Mouse (Mus musculus): Measurements from ENCODE around the gene Cnot3. TPM values are rescaled to one million over a fixed set of nuclear protein-coding genes. Genes with fewer than 3 reads are reported as not detected.
A peak's percentile ranks its signal among the peaks of the same experiment; 100 is the strongest.
"Not testable (repeated sequence)": the region's sequence is repeated elsewhere in the genome, so short reads cannot be mapped to it uniquely, and the experiment has no call there.

Cnot3 gene
- total and polyA plus RNA-seq, 3 experiments: 52.6 to 103 (median 61.5) TPM

DNA sequence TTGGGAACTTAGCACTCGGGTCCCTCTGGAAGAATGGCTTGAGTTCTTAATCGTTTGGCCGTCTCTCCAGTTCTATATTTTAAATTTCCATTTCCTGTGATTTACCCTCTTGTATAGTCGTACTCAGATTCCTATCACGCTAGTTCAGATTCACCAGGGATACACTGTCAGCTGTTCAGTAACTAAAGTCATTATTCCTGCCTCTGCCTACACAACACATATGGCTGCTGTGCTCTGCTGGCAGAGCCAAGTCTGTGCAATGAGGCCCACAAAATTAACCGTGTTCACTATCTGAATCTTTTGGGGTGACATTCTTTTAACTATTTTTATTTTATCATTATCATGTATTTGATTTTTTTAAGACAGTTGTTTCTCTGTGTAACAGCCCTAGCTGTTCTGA is 53.4 kb downstream of the Cnot3 start:
- DNase-seq: no peak

DNA sequence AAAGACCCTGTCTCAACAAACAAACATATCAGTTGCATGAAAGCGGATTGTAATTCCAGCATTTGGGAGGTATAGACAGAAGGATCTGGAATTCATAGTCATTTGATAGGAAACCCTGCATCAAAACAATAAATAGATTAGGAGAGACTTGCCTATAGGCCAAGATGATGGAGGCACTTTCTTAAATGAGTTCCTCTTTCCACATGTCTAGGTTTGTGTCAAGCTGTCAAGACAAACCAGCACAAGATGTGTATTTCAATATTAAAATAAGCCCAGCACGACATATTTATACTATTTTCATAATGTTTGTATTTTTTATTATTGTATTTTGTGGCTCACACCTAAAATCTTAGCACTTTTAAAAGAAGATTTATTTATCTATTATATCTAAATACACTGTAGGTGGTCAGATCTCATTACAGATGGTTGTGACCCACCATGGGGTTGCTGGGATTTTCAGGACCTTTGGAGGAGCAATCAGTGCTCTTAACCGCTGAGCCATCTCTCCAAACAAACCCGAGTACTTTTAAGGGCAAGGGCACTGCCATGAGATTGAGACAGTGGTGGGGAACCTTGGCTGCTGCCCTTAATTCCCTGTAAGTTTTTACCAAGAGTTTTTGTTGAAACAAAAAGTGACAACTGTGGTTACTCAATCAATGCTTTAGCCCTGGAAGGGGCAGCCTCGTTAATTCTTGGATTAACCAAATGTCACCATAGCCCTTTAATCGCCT is 58.2 kb downstream of the Cnot3 start:
- no peak for DNase-seq

DNA sequence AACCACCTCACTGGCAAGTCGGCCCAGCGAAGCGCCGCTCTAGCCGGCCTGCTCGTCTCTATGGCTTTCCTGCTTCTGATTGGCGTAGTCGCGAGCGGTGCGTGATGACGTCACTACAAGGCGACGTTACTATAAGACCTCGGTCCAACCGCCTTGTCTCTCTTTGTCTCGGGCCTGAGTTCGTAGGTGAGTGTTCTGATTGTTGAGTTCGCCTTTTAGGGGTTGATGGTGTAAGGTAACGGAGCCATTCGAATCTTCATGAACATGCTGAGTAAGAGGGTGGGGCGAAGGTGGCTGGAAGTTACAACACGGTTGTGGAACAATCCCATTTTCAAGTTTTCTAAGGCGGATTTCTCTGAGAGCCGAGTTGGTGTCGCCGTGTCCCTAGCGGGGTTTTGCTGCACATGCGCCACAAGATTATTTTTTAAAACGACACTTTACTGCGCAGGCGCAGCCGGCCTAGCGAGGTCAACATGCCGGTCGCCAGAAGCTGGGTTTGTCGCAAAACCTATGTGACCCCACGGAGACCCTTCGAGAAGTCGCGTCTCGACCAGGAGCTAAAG is 58.9 kb downstream of the Cnot3 start, which contains the start of gene Rps9:
TSS of gene Rps9 (plus strand) at position 115 of the 563 bp plus-strand sequence.
- peak; percentile 96 for DNase-seq

DNA sequence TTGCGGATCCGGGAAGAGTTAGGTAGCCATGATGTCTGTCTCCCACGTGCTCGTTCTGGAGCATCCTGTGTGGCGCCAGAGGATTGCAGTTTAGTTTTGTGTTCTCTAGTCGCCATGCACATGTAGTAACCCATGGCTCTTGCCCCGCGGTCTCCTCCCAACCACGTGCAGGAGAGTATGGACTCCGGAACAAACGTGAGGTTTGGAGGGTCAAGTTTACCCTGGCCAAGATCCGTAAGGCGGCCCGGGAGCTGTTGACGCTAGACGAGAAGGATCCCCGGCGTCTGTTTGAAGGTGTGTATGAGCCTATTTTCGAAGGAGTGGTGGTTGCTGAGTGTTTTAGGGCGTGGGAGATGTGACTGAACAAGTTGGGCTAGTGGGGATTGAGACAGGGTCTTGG is 59.4 kb downstream of the Cnot3 start:
- no peak for DNase-seq

DNA sequence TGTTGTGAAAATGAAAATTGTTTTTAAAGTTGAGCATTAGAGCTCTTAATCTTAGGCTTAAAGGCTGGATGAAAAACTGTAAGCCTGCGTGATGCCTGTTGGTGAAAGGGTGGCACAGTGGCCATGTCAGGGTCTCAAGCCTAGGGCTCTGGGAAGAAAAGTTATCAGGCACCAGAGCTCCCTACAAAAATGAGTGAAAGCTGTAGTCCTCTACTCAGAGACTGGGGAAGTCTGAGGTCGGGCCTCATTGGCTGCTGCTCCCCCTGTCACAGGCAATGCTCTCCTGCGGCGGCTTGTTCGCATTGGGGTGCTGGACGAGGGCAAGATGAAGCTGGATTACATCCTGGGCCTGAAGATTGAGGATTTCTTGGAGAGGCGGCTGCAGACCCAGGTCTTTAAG is 60.4 kb downstream of the Cnot3 start:
- DNase-seq: peak; percentile 36

DNA sequence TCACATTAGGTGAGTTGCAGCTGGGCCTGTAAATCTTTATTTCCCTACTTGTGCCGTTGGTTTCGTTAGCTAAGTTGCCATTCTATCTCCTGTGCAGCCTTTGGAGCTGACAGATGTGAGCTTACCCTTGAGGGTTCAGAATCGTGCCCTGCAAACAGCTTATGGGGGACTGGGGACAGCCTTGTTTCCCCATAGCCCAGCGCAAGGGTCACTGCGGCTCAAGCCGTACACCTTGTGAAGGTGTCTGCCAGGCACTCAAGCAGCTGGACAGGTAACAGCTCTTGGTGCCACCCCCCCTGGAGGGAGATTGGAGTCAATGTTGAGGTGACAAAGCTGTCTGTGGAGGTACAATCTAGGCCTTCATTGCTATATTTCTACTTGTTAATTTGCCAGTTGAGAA is 60.8 kb downstream of the Cnot3 start:
- DNase-seq: no peak

DNA sequence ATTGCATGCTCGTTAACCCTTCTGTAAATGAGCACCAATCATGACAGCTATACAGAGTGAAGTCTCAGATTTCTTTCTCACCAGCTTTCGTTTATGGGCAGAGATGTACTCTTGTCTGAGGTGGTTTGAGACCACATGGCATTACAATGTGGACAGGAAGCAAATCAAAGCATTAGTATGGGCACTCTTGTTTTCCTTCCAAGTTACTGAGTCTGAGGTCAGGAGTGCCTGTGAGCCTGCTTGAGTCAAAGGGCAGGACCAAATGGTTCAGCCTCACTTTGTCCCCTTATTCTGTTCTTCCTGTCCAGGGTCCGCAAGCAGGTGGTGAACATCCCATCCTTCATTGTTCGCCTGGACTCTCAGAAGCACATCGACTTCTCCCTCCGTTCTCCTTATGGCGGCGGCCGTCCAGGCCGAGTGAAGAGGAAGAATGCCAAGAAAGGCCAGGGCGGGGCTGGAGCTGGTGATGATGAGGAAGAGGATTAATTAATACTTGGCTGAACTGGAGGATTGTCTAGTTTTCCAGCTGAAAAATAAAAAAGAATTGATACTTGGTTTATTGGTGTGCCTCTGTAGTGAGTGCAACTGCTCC is 61.4 kb downstream of the Cnot3 start:
- no peak for DNase-seq

DNA sequence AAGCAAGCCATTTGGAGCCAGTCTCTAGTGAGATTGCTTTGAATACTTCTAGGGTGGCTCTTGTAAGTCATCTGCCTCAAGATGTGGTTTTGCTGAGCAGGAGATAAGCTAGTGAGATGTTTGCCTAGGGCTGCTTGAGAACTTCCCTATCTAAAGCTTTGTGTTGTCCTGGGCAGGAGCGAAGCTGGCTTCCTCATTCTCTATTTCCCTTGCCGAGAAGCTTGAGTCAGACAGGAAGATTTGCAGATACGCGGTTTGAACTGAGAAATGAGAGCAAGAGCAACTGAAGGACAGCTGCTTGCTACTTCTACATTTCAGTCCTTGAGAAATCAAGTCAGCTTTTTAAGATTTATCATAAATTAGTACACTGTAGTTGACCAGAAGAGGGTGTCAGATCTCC is 62.0 kb downstream of the Cnot3 start:
- no peak for DNase-seq

DNA sequence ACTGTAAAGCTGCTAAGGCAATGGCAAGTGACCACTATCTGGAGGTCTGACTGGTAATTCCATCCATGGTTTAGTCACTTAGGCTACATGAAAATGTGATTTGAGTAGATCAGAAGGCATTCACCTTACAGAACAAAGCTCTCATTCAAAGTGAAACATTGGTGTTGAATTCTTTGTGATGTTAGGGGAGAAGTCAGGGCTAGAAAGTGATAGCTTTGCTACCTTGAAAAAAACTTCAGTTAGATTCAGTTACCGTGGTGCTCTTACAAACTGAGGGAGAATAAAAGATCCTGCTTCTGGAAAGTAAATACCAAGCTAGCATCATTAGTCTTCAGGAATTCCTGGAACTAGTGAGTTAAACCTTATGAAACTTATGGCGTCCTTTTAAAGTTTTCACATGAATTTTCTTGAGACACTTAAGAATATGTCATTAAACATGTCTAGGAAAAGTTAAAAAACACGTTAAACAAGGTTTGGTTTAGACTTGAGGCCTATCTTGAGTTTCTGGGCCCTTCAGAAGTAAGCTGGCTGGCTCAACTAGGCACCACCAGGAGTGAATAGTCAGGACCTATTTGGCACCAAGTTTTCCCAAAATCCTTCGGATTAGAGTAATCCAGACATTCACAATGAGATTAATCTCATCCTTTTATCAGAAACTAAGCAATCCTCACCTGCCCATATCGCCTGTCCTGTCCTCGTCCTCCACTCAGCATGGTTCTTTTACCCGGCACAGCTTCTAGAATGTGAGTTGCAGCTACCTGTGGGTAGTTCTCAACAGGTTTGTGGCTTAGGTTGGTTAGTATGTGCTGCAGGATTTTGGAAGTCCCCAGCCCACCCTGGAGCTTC is 62.7 kb downstream of the Cnot3 start:
- no peak for DNase-seq

DNA sequence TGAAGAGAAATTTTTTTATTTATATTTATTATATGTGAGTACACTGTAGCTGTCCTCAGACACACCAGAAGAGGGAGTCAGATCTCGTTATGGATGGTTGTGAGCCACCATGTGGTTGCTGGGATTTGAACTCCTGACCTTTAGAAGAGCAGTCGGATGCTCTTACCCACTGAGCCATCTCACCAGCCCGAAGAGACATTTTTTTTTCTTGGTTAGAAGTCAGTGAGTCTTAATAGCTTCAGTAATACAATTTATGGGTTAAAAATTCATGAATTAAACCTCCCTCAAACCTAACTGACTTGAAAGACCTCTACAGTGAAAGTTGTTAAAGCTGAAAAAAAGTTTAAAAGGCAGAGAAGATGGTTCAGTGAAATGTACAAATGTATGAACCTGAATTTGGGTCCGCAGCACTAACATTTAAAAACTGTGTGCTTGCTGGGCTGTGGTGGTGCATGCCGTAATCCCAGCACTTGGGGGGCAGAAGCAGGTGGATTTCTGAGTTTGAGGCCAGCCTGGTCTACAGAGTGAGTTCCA is 63.4 kb downstream of the Cnot3 start:
- DNase-seq: not testable (repeated sequence)

DNA sequence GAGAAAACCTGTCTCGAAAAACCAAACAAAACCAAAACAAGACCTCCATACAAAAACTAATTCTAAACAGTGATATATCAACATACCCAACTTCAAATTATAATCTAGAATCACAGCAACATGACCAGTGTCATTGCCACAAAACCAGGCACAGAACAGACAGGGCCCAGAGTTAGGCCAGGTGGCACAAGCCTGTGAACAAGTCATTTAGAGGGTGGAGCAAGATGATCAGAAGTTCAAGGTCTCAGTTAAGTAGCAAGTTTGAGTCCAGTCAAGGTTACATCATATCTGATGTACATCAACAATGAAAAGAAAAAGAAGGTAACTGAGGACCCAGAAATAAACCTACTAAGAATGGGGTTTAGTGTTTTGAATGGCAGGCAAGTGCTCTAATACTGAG is 63.9 kb downstream of the Cnot3 start:
- no peak for DNase-seq

Small RNA genes lying within 50 kb of the gene (microRNA-seq; reads per million reads assigned to microRNA genes)
- 2.9 to 3.5 reads per million in 2 experiments for gene Mir3572

Other genes starting within 250 kb of the Cnot3 start
- gene Cacng6, start 221.1 kb upstream of the Cnot3 start, total RNA-seq (2021): under 1 TPM in 1 of 2 experiments, not detected in 1; 0.38 TPM
- gene Cacng6, start 221.1 kb upstream of the Cnot3 start, polyA plus RNA-seq (2012; rRNA removed): 0.26 TPM in 1 of 2 replicates, not detected in the other
- gene Tarm1, start 142.6 kb upstream of the Cnot3 start, total RNA-seq (2021): 1 to 10 TPM in 1 of 2 experiments, under 1 TPM in 1; 0.66 to 1.6 TPM
- gene Tarm1, start 142.6 kb upstream of the Cnot3 start, polyA plus RNA-seq (2012; rRNA removed): 0.18 and 0.29 TPM in 2 replicates
- not detected for gene Oscar, start 29.1 kb upstream of the Cnot3 start, total RNA-seq (2021)
- gene Oscar, start 29.1 kb upstream of the Cnot3 start, polyA plus RNA-seq (2012; rRNA removed): 0.38 and 1.0 TPM in 2 replicates
- 100 to 1,000 TPM; 829 to 842 TPM for gene Ndufa3, start 27.9 kb upstream of the Cnot3 start, total RNA-seq (2021)
- gene Ndufa3, start 27.9 kb upstream of the Cnot3 start, polyA plus RNA-seq (2012; rRNA removed): 217 and 245 TPM in 2 replicates
- 10 to 100 TPM; 24.1 to 26.2 TPM for gene Tfpt, start 15.3 kb upstream of the Cnot3 start, total RNA-seq (2021)
- gene Tfpt, start 15.3 kb upstream of the Cnot3 start, polyA plus RNA-seq (2012; rRNA removed): 3.4 and 4.0 TPM in 2 replicates
- gene Prpf31, start 15.3 kb upstream of the Cnot3 start, total RNA-seq (2021): 10 to 100 TPM; 36.8 to 53.1 TPM
- gene Prpf31, start 15.3 kb upstream of the Cnot3 start, polyA plus RNA-seq (2012; rRNA removed): 20.5 and 33.7 TPM in 2 replicates
- 10 to 100 TPM; 13.2 to 14.4 TPM for gene Leng1, start 20.6 kb downstream of the Cnot3 start, total RNA-seq (2021)
- 2.9 and 3.1 TPM in 2 replicates for gene Leng1, start 20.6 kb downstream of the Cnot3 start, polyA plus RNA-seq (2012; rRNA removed)
- gene Tmc4, start 32.3 kb downstream of the Cnot3 start, total RNA-seq (2021): 10 to 100 TPM in 1 of 2 experiments, 1 to 10 TPM in 1; 9.3 to 12.5 TPM
- 14.9 and 18.2 TPM in 2 replicates for gene Tmc4, start 32.3 kb downstream of the Cnot3 start, polyA plus RNA-seq (2012; rRNA removed)
- 100 to 1,000 TPM in 1 of 2 experiments, 10 to 100 TPM in 1; 80.4 to 106 TPM for gene Tsen34, start 47.6 kb downstream of the Cnot3 start, total RNA-seq (2021)
- 240 and 250 TPM in 2 replicates for gene Tsen34, start 47.6 kb downstream of the Cnot3 start, polyA plus RNA-seq (2012; rRNA removed)
- gene Mboat7, start 48.3 kb downstream of the Cnot3 start, total RNA-seq (2021): 10 to 100 TPM; 65.4 to 74.4 TPM
- gene Mboat7, start 48.3 kb downstream of the Cnot3 start, polyA plus RNA-seq (2012; rRNA removed): 102 and 133 TPM in 2 replicates
- gene Rps9, start 58.7 kb downstream of the Cnot3 start, total RNA-seq (2021): 100 to 1,000 TPM; 768 to 988 TPM
- gene Rps9, start 58.7 kb downstream of the Cnot3 start, polyA plus RNA-seq (2012; rRNA removed): 285 and 318 TPM in 2 replicates
- gene Pirb, start 75.1 kb downstream of the Cnot3 start, total RNA-seq (2021): 1 to 10 TPM; 2.4 to 3.2 TPM
- gene Pirb, start 75.1 kb downstream of the Cnot3 start, polyA plus RNA-seq (2012; rRNA removed): 5.6 and 7.3 TPM in 2 replicates
- gene Gm15448, start 180.4 kb downstream of the Cnot3 start, total RNA-seq (2021): under 1 TPM; 0.40 to 0.41 TPM
- 0.19 TPM in 1 of 2 replicates, not detected in the other for gene Gm15448, start 180.4 kb downstream of the Cnot3 start, polyA plus RNA-seq (2012; rRNA removed)
- gene Pira2, start 199.8 kb downstream of the Cnot3 start, total RNA-seq (2021): under 1 TPM; 0.17 to 0.55 TPM
- 0.30 and 0.44 TPM in 2 replicates for gene Pira2, start 199.8 kb downstream of the Cnot3 start, polyA plus RNA-seq (2012; rRNA removed)